Mouse (Mus musculus): ENCODE measurements at regions not wholly inside any gene's neighbourhood (a gene's known extent, or its start where the extent isn't known, plus 50 kb on each side); places are given as distances from the start of the nearest gene placed in this dataset.

- DNase-seq (ENCODE audit: low spot score in 2 of 2), result no peak
Observed at GRCm38 (mm10) chr6:104038853-104039252, 453.7 kb upstream of the Cntn6 start.

GRCm38 (mm10) chr6:104040450-104040849 is 452.1 kb upstream of the Cntn6 start:
- no peak for DNase-seq (ENCODE audit: low spot score in 2 of 2)

- no peak for DNase-seq (ENCODE audit: low spot score in 2 of 2)
Observed at GRCm38 (mm10) chr6:104055996-104056395, 436.6 kb upstream of the Cntn6 start.

- DNase-seq (ENCODE audit: low spot score in 2 of 2), result no peak
Observed at GRCm38 (mm10) chr6:104061692-104062263, 430.8 kb upstream of the Cntn6 start.

GRCm38 (mm10) chr6:104080581-104080980 is 412.0 kb upstream of the Cntn6 start:
- no peak for DNase-seq (ENCODE audit: low spot score in 2 of 2)

GRCm38 (mm10) chr6:104082242-104082641 is 410.3 kb upstream of the Cntn6 start:
- DNase-seq (ENCODE audit: low spot score in 2 of 2), result no peak

GRCm38 (mm10) chr6:104108386-104108785 is 384.2 kb upstream of the Cntn6 start:
- DNase-seq (ENCODE audit: low spot score in 2 of 2), result no peak

All from urinary bladder, postnatal 36 days (tissue).